Comparison of ENCODE assay signal across 7 mouse cellular contexts in the genomic region with DNA sequence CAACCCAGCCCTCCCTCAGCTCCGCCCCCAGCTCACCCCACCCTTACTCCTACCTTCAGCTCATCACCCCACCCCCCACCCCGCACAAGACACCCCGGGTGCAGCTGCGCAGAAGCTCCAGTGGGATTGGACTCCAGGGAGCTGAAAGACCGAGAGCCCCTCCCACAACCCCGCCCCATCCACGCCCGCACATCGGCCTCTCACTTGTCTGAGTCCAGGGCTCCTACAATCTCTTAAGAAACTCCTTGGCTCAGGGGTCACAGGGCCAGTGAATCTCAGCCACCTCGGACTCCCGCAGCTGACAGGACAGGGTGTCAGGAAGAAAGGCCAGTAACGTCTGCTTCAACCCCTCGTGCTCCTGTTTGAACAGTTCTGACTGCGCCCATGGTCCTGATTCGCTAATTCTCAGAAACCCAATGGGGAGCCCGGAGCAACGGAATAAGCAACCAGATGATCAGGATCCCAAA.
DNase-seq lines count a peak whose midpoint lies in the region; ATAC-seq and TF ChIP-seq lines count a peak whose summit lies in the region.
"Not testable (repeated sequence)": the region's sequence is repeated elsewhere in the genome, so short reads cannot be mapped to it uniquely, and the experiment has no call there.

No protein-coding gene starts in this region.

- 8% methylated on average over 17 of the region's 17 CpGs for WGBS in forebrain, embryonic 15.5 days
- 3% methylated on average over 17 of the region's 17 CpGs for whole genome bisulfite sequencing in hindbrain, embryonic 13.5 days
- WGBS in lung, embryonic 14.5 days, result 4% methylated on average over 17 of the region's 17 CpGs
- whole genome bisulfite sequencing in neural tube, embryonic 13.5 days, result 5% methylated on average over 17 of the region's 17 CpGs

- H3K4me1 ChIP-seq in forebrain, embryonic 15.5 days; hindbrain, embryonic 13.5 days (replicated peaks); lung, embryonic 14.5 days (ENCODE audit: insufficient read depth); neural tube, embryonic 13.5 days (replicated peaks): not testable (repeated sequence)

- not testable (repeated sequence) for TF ChIP-seq CTCF in lung, embryonic 14.5 days (IDR thresholded peaks at IDR 0.05; ENCODE audit: low read depth)

- DNase-seq in adrenal gland, postnatal 36 days, result peak; percentile 5 to 13
- peak; percentile 30 for DNase-seq in embryo, embryonic 10 days (ENCODE audit: low spot score)
- peak; percentile 1 to 3 for DNase-seq in kidney, postnatal 36 days
- DNase-seq in lung, embryonic 14.5 days, result peak; percentile 5

- H3K4me2 ChIP-seq in forebrain, embryonic 15.5 days (replicated peaks), result peak overlapping the region; percentile 32
- peak overlapping the region; percentile 43 for H3K4me2 ChIP-seq in hindbrain, embryonic 13.5 days
- peak overlapping the region; percentile 45 for H3K4me2 ChIP-seq in lung, embryonic 14.5 days
- H3K4me2 ChIP-seq in neural tube, embryonic 13.5 days, result peak overlapping the region; percentile 43

- H3K36me3 ChIP-seq in forebrain, embryonic 15.5 days; hindbrain, embryonic 13.5 days; lung, embryonic 14.5 days (ENCODE audit: insufficient read depth); neural tube, embryonic 13.5 days: not testable (repeated sequence)

- not testable (repeated sequence) for H3K9me3 ChIP-seq in forebrain, embryonic 15.5 days; hindbrain, embryonic 13.5 days; lung, embryonic 14.5 days (ENCODE audit: low read depth, low read length); neural tube, embryonic 13.5 days

- peak overlapping the region; percentile 28 for H3K4me3 ChIP-seq in forebrain, embryonic 15.5 days
- peak overlapping the region; percentile 23 for H3K4me3 ChIP-seq in hindbrain, embryonic 13.5 days
- not testable (repeated sequence) for H3K4me3 ChIP-seq in lung, embryonic 14.5 days (ENCODE audit: low read depth, low read length)
- H3K4me3 ChIP-seq in neural tube, embryonic 13.5 days, result peak overlapping the region; percentile 20

- peak; percentile 80 for ATAC-seq in forebrain, embryonic 15.5 days (replicated peaks)
- peak; percentile 83 for ATAC-seq in hindbrain, embryonic 13.5 days (ENCODE audit: low FRiP score)
- peak; percentile 92; the same call in 1 of the 2 replicates for ATAC-seq in lung, embryonic 14.5 days (ENCODE audit: insufficient read depth)
- ATAC-seq in neural tube, embryonic 13.5 days (ENCODE audit: low read depth), result peak; percentile 83

- not testable (repeated sequence) for H3K27ac ChIP-seq in forebrain, embryonic 15.5 days (replicated peaks); hindbrain, embryonic 13.5 days; lung, embryonic 14.5 days (ENCODE audit: low read depth); neural tube, embryonic 13.5 days (replicated peaks)

- not testable (repeated sequence) for H3K27me3 ChIP-seq in forebrain, embryonic 15.5 days; hindbrain, embryonic 13.5 days; lung, embryonic 14.5 days (ENCODE audit: insufficient read depth, low read length); neural tube, embryonic 13.5 days

- H3K9ac ChIP-seq in forebrain, embryonic 15.5 days (replicated peaks); hindbrain, embryonic 13.5 days; lung, embryonic 14.5 days; neural tube, embryonic 13.5 days: not testable (repeated sequence)
